Mouse (Mus musculus) heart, embryonic 16.5 days (tissue): Measurements from ENCODE around the gene Isca2. TPM values are rescaled to one million over a fixed set of nuclear protein-coding genes. Genes with fewer than 3 reads are reported as not detected.
A peak's percentile ranks its signal among the peaks of the same experiment; 100 is the strongest.

Experiments
- ATAC-seq: fragments of 200-750 bp; cut with Nextera tagmentation; replicated peaks from 2 replicates; pipeline ENCODE4 v1.8.0; 2017; ENCODE audit warnings: moderate number of reproducible peaks; ENCODE audit not compliant: insufficient read depth, low FRiP score; ENCODE audit errors: extremely low read depth
- H3K27ac ChIP-seq: fragments of 300-500 bp; sonication (generic); 2 replicates; pipeline ENCODE4 v1.5.1; 2014; ENCODE audit warnings: mild to moderate bottlenecking, low read length, control low read depth, moderate library complexity
- H3K27me3 ChIP-seq: fragments of 300-500 bp; sonication (generic); 2 replicates; pipeline ENCODE4 v1.6.1; 2014; ENCODE audit warnings: low read length, mixed read lengths; ENCODE audit not compliant: control insufficient read depth, insufficient read depth
- H3K36me3 ChIP-seq: fragments of 300-500 bp; sonication (generic); 2 replicates; pipeline ENCODE4 v1.6.1; 2014; ENCODE audit not compliant: control insufficient read depth, insufficient read depth
- H3K4me1 ChIP-seq: fragments of 300-500 bp; sonication (generic); 2 replicates; pipeline ENCODE4 v1.6.1; 2014; ENCODE audit warnings: low read length, mixed read lengths; ENCODE audit not compliant: control insufficient read depth, insufficient read depth
- H3K4me2 ChIP-seq: fragments of 300-500 bp; sonication (generic); 2 replicates; pipeline ENCODE4 v1.6.1; 2014; ENCODE audit warnings: low read depth, mild to moderate bottlenecking, control low read depth, low read length
- H3K4me3 ChIP-seq: fragments of 300-500 bp; sonication (generic); 2 replicates; pipeline ENCODE4 v1.5.1; 2014; ENCODE audit warnings: mild to moderate bottlenecking, control low read depth, low read length
- H3K9ac ChIP-seq: fragments of 300-500 bp; sonication (generic); 2 replicates; pipeline ENCODE4 v1.6.1; 2014; ENCODE audit warnings: low read length, control low read depth
- H3K9me3 ChIP-seq: fragments of 300-500 bp; sonication (generic); replicated peaks from 2 replicates; pipeline ENCODE4 v1.6.1; 2016; ENCODE audit warnings: low read length; ENCODE audit not compliant: control insufficient read depth
- WGBS: fragments of 180-500 bp; shearing (Covaris S2); extraction: QIAGEN DNeasy Blood & Tissue Kit; methylation state at CpG from one replicate; pipeline ENCODE4 v1.1.7; 2014; 5-methylcytosine and 5-hydroxymethylcytosine counted together
- polyA plus RNA-seq: library from polyadenylated mRNA; unstranded; fragments of >200 nt; fragmentation: Nextera tagmentation; extraction: Ambion mirVana; gene quantifications from 2 replicates; pipeline ENCODE4 v1.2.1, GENCODE M21; 2015

Gene Isca2
- polyA plus RNA-seq: 157 and 160 TPM in 2 replicates

DNA sequence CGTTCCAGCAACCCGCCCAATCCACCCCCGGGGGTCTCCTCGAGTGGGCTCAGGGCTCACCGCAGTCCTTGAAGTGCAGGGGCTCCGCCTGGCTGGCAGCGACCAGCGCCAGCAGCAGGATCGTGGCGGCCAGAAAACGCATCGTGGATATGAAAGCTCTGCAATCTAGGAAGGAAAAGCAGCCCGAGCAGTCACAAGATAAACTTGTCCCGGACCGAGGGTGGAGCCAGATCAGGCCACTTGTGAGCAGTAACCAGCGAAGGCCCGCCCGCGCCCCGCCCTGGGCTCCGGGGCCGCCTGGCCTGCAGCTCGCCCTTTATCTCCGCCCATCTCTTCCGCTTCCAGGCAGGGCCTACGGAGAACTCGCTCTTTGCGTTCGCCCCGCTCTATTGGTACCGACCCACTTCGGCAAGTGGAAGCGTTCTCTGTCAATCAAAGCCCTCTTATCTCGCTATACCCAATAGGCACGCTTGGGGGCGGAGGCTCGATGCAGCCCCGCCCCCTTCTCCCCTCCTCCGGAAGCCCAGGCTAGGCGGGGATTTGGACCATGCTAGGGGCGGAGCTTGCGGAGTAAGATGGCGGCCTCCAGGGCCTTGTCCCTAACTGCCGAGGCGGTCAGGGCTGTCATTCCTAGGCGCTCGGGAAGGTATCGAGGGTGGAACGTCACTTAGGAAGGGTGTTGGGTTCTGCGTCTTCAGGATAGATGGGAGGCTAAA is at the start of gene Isca2, which contains the start of gene Npc2:
Gene Isca2, plus strand, starts transcription at position 526 of the 716 bp plus-strand sequence.
Gene Npc2, minus strand, starts transcription at position 427 of the 716 bp plus-strand sequence.
- peak within 1 kb of the TSS; percentile 92 for H3K9ac ChIP-seq
- peak within 1 kb of the TSS; percentile 88 for H3K4me3 ChIP-seq
- ATAC-seq: peak; percentile 99
- peaks cover 4% of the 10 kb centered on the region; the same call in 1 of the 2 replicates for H3K36me3 ChIP-seq
- under 1% methylated on average over 50 of the region's 50 CpGs for WGBS
- H3K27ac ChIP-seq: peak within 1 kb of the TSS; percentile 97
- no peaks in the 10 kb centered on the region for H3K9me3 ChIP-seq
- H3K4me1 ChIP-seq: peaks cover 19% of the 10 kb centered on the region
- H3K27me3 ChIP-seq: no peaks in the 10 kb centered on the region
- peak within 1 kb of the TSS; percentile 86 for H3K4me2 ChIP-seq

GRCm38 (mm10) chr12:84726391-84726790 is 46.7 kb upstream of the Isca2 start:
- no peak for ATAC-seq
- no peak overlapping the region for H3K9ac ChIP-seq
- no peak overlapping the region for H3K27ac ChIP-seq
- H3K4me3 ChIP-seq: no peak overlapping the region
- no peaks in the 10 kb centered on the region for H3K27me3 ChIP-seq
- WGBS: 80% methylated on average over 4 of the region's 4 CpGs
- H3K4me2 ChIP-seq: no peak overlapping the region
- H3K4me1 ChIP-seq: no peaks in the 10 kb centered on the region
- H3K9me3 ChIP-seq: no peaks in the 10 kb centered on the region
- H3K36me3 ChIP-seq: no peaks in the 10 kb centered on the region

GRCm38 (mm10) chr12:84726986-84727385 is 46.1 kb upstream of the Isca2 start:
- Histone ChIP-seq H3K27me3 (no peaks in the 10 kb centered on the region), H3K9ac (no peak overlapping the region), H3K36me3 (no peaks in the 10 kb centered on the region), H3K4me3 (no peak overlapping the region), H3K9me3 (no peaks in the 10 kb centered on the region), H3K4me1 (no peaks in the 10 kb centered on the region), H3K27ac (no peak overlapping the region), H3K4me2 (no peak overlapping the region)
- no peak for ATAC-seq
- WGBS: 36% methylated on average over 4 of the region's 4 CpGs

GRCm38 (mm10) chr12:84727434-84727833 is 45.6 kb upstream of the Isca2 start:
- no peaks in the 10 kb centered on the region for H3K36me3 ChIP-seq

GRCm38 (mm10) chr12:84728421-84728820 is 44.6 kb upstream of the Isca2 start:
- Histone ChIP-seq H3K4me2 (no peak overlapping the region), H3K4me1 (peaks cover 2% of the 10 kb centered on the region), H3K27me3 (no peaks in the 10 kb centered on the region), H3K27ac (no peak overlapping the region), H3K4me3 (no peak overlapping the region), H3K36me3 (no peaks in the 10 kb centered on the region), H3K9me3 (no peaks in the 10 kb centered on the region), H3K9ac (no peak overlapping the region)
- no peak for ATAC-seq
- 93% methylated on average over 10 of the region's 10 CpGs for WGBS

More at GRCm38 (mm10) chr12:84727434-84727833, 45.6 kb upstream of the Isca2 start:
- Histone ChIP-seq H3K9me3 (no peaks in the 10 kb centered on the region), H3K4me1 (no peaks in the 10 kb centered on the region), H3K27me3 (no peaks in the 10 kb centered on the region), H3K4me2 (no peak overlapping the region), H3K27ac (no peak overlapping the region), H3K9ac (no peak overlapping the region), H3K4me3 (no peak overlapping the region)
- WGBS: 67% methylated on average over 5 of the region's 5 CpGs
- ATAC-seq: no peak

DNA sequence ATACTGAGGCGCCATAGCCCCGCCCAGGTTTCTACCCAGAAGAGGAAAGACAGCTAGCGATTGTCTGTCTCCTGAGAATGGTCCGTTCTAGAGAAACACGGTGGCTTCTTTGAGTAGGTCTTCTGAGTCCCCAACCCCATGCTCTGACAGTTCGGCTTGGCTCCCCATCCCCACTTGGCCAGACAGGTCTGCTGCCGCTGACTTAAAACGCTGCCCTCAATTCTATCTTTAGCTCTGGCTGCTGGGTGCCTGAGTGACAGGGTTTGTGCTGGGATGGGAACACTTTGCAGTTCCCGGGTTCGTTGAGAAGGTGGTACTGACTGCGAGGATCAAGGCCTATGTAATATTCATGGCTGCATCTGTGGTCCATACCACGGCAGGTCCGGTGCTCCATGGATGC is 39.7 kb upstream of the Isca2 start:
- no peaks in the 10 kb centered on the region for H3K36me3 ChIP-seq
- no peak overlapping the region for H3K27ac ChIP-seq
- WGBS: 48% methylated on average over 13 of the region's 13 CpGs
- H3K4me1 ChIP-seq: peaks cover 2% of the 10 kb centered on the region
- no peak for ATAC-seq
- no peaks in the 10 kb centered on the region for H3K9me3 ChIP-seq
- no peak overlapping the region; the same call in 1 of the 2 replicates for H3K4me2 ChIP-seq
- H3K27me3 ChIP-seq: no peaks in the 10 kb centered on the region
- H3K4me3 ChIP-seq: no peak overlapping the region
- H3K9ac ChIP-seq: no peak overlapping the region

DNA sequence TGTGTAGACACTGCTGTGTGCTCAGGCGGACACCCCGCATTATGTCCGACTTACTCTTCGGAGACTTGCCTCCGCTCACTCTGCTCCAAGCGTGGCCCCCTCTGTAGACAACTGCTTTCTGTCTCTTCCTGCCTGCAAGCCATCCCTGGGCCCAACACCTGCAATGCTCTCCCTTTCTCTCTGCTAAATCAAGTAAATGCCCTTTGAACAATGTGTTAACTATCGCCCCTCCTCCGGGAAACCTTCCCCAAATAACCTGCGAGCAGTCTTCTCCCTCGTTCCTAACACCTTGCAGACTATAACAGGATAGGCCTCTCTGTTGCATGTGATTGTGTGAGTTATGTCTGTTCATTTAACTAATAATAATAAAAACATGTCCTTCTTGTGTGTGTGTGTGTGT is 29.6 kb upstream of the Isca2 start:
- Histone ChIP-seq H3K27me3 (0 out of 2 replicates have a peak, but pooled peaks cover 2% of the 10 kb centered on the region), H3K9me3 (no peaks in the 10 kb centered on the region), H3K27ac (no peak overlapping the region), H3K9ac (no peak overlapping the region), H3K4me3 (no peak overlapping the region), H3K36me3 (no peaks in the 10 kb centered on the region), H3K4me1 (no peaks in the 10 kb centered on the region), H3K4me2 (no peak overlapping the region)
- ATAC-seq: no peak
- WGBS: 84% methylated on average over 10 of the region's 10 CpGs

- Histone ChIP-seq H3K27ac (no peak overlapping the region), H3K9ac (no peak overlapping the region), H3K9me3 (no peaks in the 10 kb centered on the region), H3K4me2 (no peak overlapping the region), H3K27me3 (0 out of 2 replicates have a peak, but pooled peaks cover 2% of the 10 kb centered on the region), H3K4me3 (no peak overlapping the region), H3K36me3 (no peaks in the 10 kb centered on the region), H3K4me1 (no peaks in the 10 kb centered on the region)
- 43% methylated on average over 4 of the region's 4 CpGs for WGBS
- ATAC-seq: no peak
These were observed 27.4 kb upstream of the Isca2 start for GRCm38 (mm10) chr12:84745700-84746099.

DNA sequence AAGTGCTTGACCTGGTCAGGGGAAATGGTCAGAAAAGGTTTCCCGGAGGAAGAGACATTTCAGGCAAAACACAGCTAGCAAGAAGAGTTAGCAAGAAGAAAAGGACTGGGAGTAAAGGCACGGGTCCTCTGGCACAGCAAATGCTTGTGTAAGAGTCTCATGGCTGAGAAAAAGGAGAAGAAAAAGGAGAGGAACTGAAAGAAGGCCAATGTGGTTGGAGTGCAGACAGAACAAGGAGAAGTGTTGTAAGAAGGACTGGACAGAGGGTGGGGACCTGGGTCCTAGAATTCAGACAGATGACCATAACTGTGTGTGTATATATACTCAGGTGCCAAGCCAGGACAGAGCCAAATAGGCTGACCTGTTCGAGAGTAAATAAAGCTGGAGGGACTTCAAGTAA is 24.9 kb upstream of the Isca2 start:
- Histone ChIP-seq H3K27ac (no peak overlapping the region), H3K4me2 (no peak overlapping the region), H3K4me1 (no peaks in the 10 kb centered on the region), H3K4me3 (no peak overlapping the region), H3K27me3 (0 out of 2 replicates have a peak, but pooled peaks cover 2% of the 10 kb centered on the region), H3K36me3 (no peaks in the 10 kb centered on the region), H3K9me3 (no peaks in the 10 kb centered on the region), H3K9ac (no peak overlapping the region)
- no peak for ATAC-seq
- WGBS: 61% methylated on average over 3 of the region's 3 CpGs
